Mouse (Mus musculus): ENCODE data around the gene Pld4.
"Not testable (repeated sequence)": the region's sequence is repeated elsewhere in the genome, so short reads cannot be mapped to it uniquely, and the experiment has no call there.

Pld4 gene

GRCm38 (mm10) chr12:112801864-112802846 is 41.7 kb downstream of the Pld4 start, which contains the start of gene Ahnak2:
Gene Ahnak2 (minus strand): TSS chr12:112802657.
- peak; percentile 53 for DNase-seq (ENCODE audit: low spot score)

GRCm38 (mm10) chr12:112802917-112803316 is 42.5 kb downstream of the Pld4 start:
- DNase-seq (ENCODE audit: low spot score) = no peak

GRCm38 (mm10) chr12:112804046-112804445 is 43.6 kb downstream of the Pld4 start:
- DNase-seq (ENCODE audit: low spot score) = no peak

GRCm38 (mm10) chr12:112806044-112806443 is 45.6 kb downstream of the Pld4 start:
- no peak for DNase-seq (ENCODE audit: low spot score)

- DNase-seq (ENCODE audit: low spot score) = no peak
Measured at GRCm38 (mm10) chr12:112807796-112808195, 47.3 kb downstream of the Pld4 start.

GRCm38 (mm10) chr12:112808212-112808586 is 47.7 kb downstream of the Pld4 start:
- DNase-seq (ENCODE audit: low spot score) = no peak

GRCm38 (mm10) chr12:112808587-112809364 is 48.3 kb downstream of the Pld4 start, which contains the start of gene Clba1:
Gene Clba1 (plus strand): TSS chr12:112808937.
- peak; percentile 92 for DNase-seq (ENCODE audit: low spot score)

GRCm38 (mm10) chr12:112809641-112810040 is 49.2 kb downstream of the Pld4 start:
- no peak for DNase-seq (ENCODE audit: low spot score)

GRCm38 (mm10) chr12:112810092-112810885 is 49.8 kb downstream of the Pld4 start:
- no peak for DNase-seq (ENCODE audit: low spot score)

GRCm38 (mm10) chr12:112813370-112813769 is 52.9 kb downstream of the Pld4 start:
- no peak for DNase-seq (ENCODE audit: low spot score)

- no peak for DNase-seq (ENCODE audit: low spot score)
Measured at GRCm38 (mm10) chr12:112814682-112815470, 54.4 kb downstream of the Pld4 start.

GRCm38 (mm10) chr12:112816294-112816693 is 55.8 kb downstream of the Pld4 start:
- no peak for DNase-seq (ENCODE audit: low spot score)

- not testable (repeated sequence) for DNase-seq (ENCODE audit: low spot score)
Measured at GRCm38 (mm10) chr12:112816866-112817265, 56.4 kb downstream of the Pld4 start.
